Mouse (Mus musculus) CH12.LX (cell line): ENCODE results near the gene Ring1. TPM values are rescaled to one million over a fixed set of nuclear protein-coding genes. Genes with fewer than 3 reads are reported as not detected.
A peak's percentile ranks its signal among the peaks of the same experiment; 100 is the strongest.
"Not testable (repeated sequence)": the region's sequence is repeated elsewhere in the genome, so short reads cannot be mapped to it uniquely, and the experiment has no call there.

Experiments used
- DNase-seq: peaks from one replicate; pipeline ENCODE4 v3.0.0-alpha.2; 2013; ENCODE audit errors: extremely low read depth
- H3K27ac ChIP-seq: 2 replicates; pipeline ENCODE4 v1.5.1; 2012; ENCODE audit warnings: low read depth, mild to moderate bottlenecking, control low read depth, moderate library complexity; ENCODE audit not compliant: insufficient read depth
- H3K27me3 ChIP-seq: replicated peaks from 2 replicates; pipeline ENCODE3; 2012; ENCODE audit warnings: inconsistent platforms
- H3K36me3 ChIP-seq, 2 experiments: replicated peaks in 1 of 2; 2 replicates each; pipeline versions ENCODE3 to v1.6.1; 2012; ENCODE audit warnings: inconsistent platforms in 1 of 2, low read length in 1 of 2, mild to moderate bottlenecking in 1 of 2, mixed read lengths in 1 of 2, moderate library complexity in 1 of 2; ENCODE audit not compliant: control insufficient read depth in 1 of 2, insufficient read depth in 1 of 2
- H3K4me1 ChIP-seq, 2 experiments: 2 replicates each; pipeline ENCODE4 v1.6.1; 2012; ENCODE audit warnings: inconsistent platforms in 1 of 2, moderate library complexity in 1 of 2; ENCODE audit not compliant: insufficient read depth in 2 of 2, control insufficient read depth in 1 of 2
- H3K4me2 ChIP-seq: 2 replicates; pipeline ENCODE4 v1.6.1; 2012; ENCODE audit warnings: low read depth, mild to moderate bottlenecking, control low read depth; ENCODE audit not compliant: poor library complexity, insufficient read depth, severe bottlenecking
- H3K4me3 ChIP-seq, 3 experiments: fragments of 150-350 bp in 1 of 3; sonication (generic) in 1 of 3; replicated peaks in 1 of 3; 2 replicates each; pipeline versions ENCODE3 to v1.5.1; 2011 to 2012; ENCODE audit warnings: low read depth in 2 of 3, low read length in 2 of 3, mild to moderate bottlenecking in 2 of 3, moderate library complexity in 2 of 3, control low read depth in 1 of 3, improper control_type of control experiment in 1 of 3, inconsistent platforms in 1 of 3, mixed read lengths in 1 of 3; ENCODE audit not compliant: poor library complexity in 1 of 3
- H3K79me2 ChIP-seq: replicated peaks from 2 replicates; pipeline ENCODE4 v1.6.1; 2012; ENCODE audit warnings: mild to moderate bottlenecking, moderate library complexity; ENCODE audit not compliant: control insufficient read depth, poor library complexity, insufficient read depth, severe bottlenecking; ENCODE audit errors: extremely low read depth
- H3K9ac ChIP-seq: 2 replicates; pipeline ENCODE4 v1.6.1; 2012; ENCODE audit warnings: low read depth, mild to moderate bottlenecking, control low read depth, moderate library complexity; ENCODE audit not compliant: insufficient read depth
- H3K9me3 ChIP-seq: replicated peaks from 2 replicates; pipeline ENCODE3; 2012; ENCODE audit warnings: low read length, inconsistent platforms, mixed read lengths
- BHLHE40 ChIP-seq: IDR thresholded peaks from 2 replicates; pipeline ENCODE4 v1.6.1; 2011; ENCODE audit warnings: mild to moderate bottlenecking, low read depth, low read length, improper control_type of control experiment
- CHD1 ChIP-seq: IDR thresholded peaks from 2 replicates; pipeline ENCODE4 v1.6.1; 2012; ENCODE audit warnings: low read depth, low read length, improper control_type of control experiment, inconsistent platforms
- CTCF ChIP-seq, 2 experiments: IDR thresholded peaks in 1 of 2; conservative IDR thresholded peaks in 1 of 2; 2 replicates each; pipeline ENCODE4 v1.5.1; 2011 to 2012; ENCODE audit warnings: low read depth in 2 of 2, low read length in 2 of 2, improper control_type of control experiment in 1 of 2, inconsistent platforms in 1 of 2, mild to moderate bottlenecking in 1 of 2, moderate library complexity in 1 of 2
- E2F4 ChIP-seq: IDR thresholded peaks from 2 replicates; pipeline ENCODE4 v1.6.1; 2011; ENCODE audit warnings: low read depth, low read length, improper control_type of control experiment; ENCODE audit not compliant: insufficient replicate concordance
- GABPA ChIP-seq: IDR thresholded peaks from 2 replicates; pipeline ENCODE4 v1.6.1; 2012; ENCODE audit warnings: low read depth, low read length, improper control_type of control experiment, inconsistent platforms; ENCODE audit not compliant: insufficient replicate concordance
- IRF4 ChIP-seq: IDR thresholded peaks from 2 replicates; pipeline ENCODE4 v1.6.1; 2014; ENCODE audit warnings: low read depth, mild to moderate bottlenecking, inconsistent platforms, low read length, improper control_type of control experiment
- JUN ChIP-seq: IDR thresholded peaks from 2 replicates; pipeline ENCODE4 v1.6.1; 2011; ENCODE audit warnings: low read depth, mild to moderate bottlenecking, low read length, improper control_type of control experiment, moderate library complexity; ENCODE audit not compliant: insufficient read depth
- MAFK ChIP-seq: IDR thresholded peaks from 2 replicates; pipeline ENCODE4 v1.6.1; 2011; ENCODE audit warnings: low read length, improper control_type of control experiment; ENCODE audit not compliant: insufficient replicate concordance
- MEF2A ChIP-seq: IDR thresholded peaks from 2 replicates; pipeline ENCODE4 v1.6.1; 2014; ENCODE audit warnings: low read depth, mild to moderate bottlenecking, inconsistent platforms, low read length, improper control_type of control experiment, borderline replicate concordance
- MYC ChIP-seq: IDR thresholded peaks from 2 replicates; pipeline ENCODE4 v1.6.1; 2011; ENCODE audit warnings: low read depth, mild to moderate bottlenecking, improper control_type of control experiment, low read length
- POLR2A ChIP-seq: IDR thresholded peaks from 2 replicates; pipeline ENCODE4 v1.6.1; 2011; ENCODE audit warnings: low read depth, mild to moderate bottlenecking, improper control_type of control experiment, low read length
- TCF12 ChIP-seq: IDR thresholded peaks from 2 replicates; pipeline ENCODE4 v1.6.1; 2014; ENCODE audit warnings: low read depth, mild to moderate bottlenecking, inconsistent platforms, low read length, improper control_type of control experiment
- ZC3H11A ChIP-seq: IDR thresholded peaks from 2 replicates; pipeline ENCODE4 v1.6.1; 2012; ENCODE audit warnings: low read depth, mild to moderate bottlenecking, inconsistent platforms, low read length, improper control_type of control experiment
- ZKSCAN1 ChIP-seq: IDR thresholded peaks from 2 replicates; pipeline ENCODE4 v1.6.1; 2012; ENCODE audit warnings: low read depth, inconsistent platforms, low read length, improper control_type of control experiment, borderline replicate concordance
- ZNF384 ChIP-seq: IDR thresholded peaks from 2 replicates; pipeline ENCODE4 v1.6.1; 2012; ENCODE audit warnings: low read depth, low read length, improper control_type of control experiment, inconsistent platforms
- dilution Hi-C: fragments of 300-500 bp; cut with MboI; formaldehyde crosslinking; loops from 2 replicates; pipeline ENCODE4 v1.14.3; 2020; ENCODE audit warnings: low sequenced_read_pairs; ENCODE audit not compliant: extremely low pct_unique_long_range_greater_than_20kb, extremely low pct_ligation_motif_present
- in situ Hi-C: fragments of 300-500 bp; cut with MboI; formaldehyde crosslinking; loops from 3 replicates; pipeline ENCODE4 v1.14.3; 2019; ENCODE audit warnings: low sequenced_read_pairs, low pct_ligation_motif_present, low pct_unique_long_range_greater_than_20kb, mixed read lengths
- polyA plus RNA-seq: library from polyadenylated mRNA; unstranded; fragments of >175 nt; gene quantifications from 2 replicates; pipeline ENCODE4 v1.2.1, GENCODE M21; 2012; ENCODE audit warnings: low read depth; ENCODE audit not compliant: insufficient read length
- total RNA-seq, 2 experiments: library from RNA; depleted of rRNA; stranded (reverse); fragments of 300-350 nt in 1 of 2; fragments of >200 nt in 1 of 2; gene quantifications; 2 replicates each; pipeline ENCODE4 v1.2.3; 2012 to 2014

Gene Ring1
- total and polyA plus RNA-seq, 3 experiments: 11.9 to 18.0 (median 13.7) TPM

GRCm38 (mm10) chr17:33999341-34000149 is 24.9 kb downstream of the Ring1 start:
- H3K27me3 ChIP-seq: no peaks in the 10 kb centered on the region
- H3K4me3 ChIP-seq: peak overlapping the region; percentile 52 to 99 (median 66)
- H3K4me2 ChIP-seq: no peak overlapping the region
- peaks cover 16 to 31% of the 10 kb centered on the region in 2 experiments for H3K4me1 ChIP-seq
- peaks cover 33 to 37% of the 10 kb centered on the region in 2 experiments for H3K36me3 ChIP-seq
- no peak for TF ChIP-seq MYC
- no peak for TF ChIP-seq POLR2A
- no peak for TF ChIP-seq MEF2A
- no peak for TF ChIP-seq GABPA
- TF ChIP-seq TCF12: no peak
- TF ChIP-seq ZC3H11A: no peak
- TF ChIP-seq E2F4: no peak
- no peak for TF ChIP-seq IRF4
- TF ChIP-seq ZKSCAN1: no peak
- TF ChIP-seq JUN: no peak
- TF ChIP-seq CHD1: no peak
- TF ChIP-seq CTCF (conservative IDR thresholded peaks at IDR 0.05 in 1 of 2, IDR thresholded peaks at IDR 0.05 in 1 of 2; ENCODE audit: low read depth in 2 of 2, low read length in 2 of 2): no peak
- no peak for TF ChIP-seq BHLHE40
- no peak for TF ChIP-seq MAFK
- TF ChIP-seq, all 38 proteins: peak for 0
- in situ Hi-C loops (loop anchor here (5.0 to 25.0 kb wide), 3 partner anchors 1263 to 1463 kb away; partner anchors contain the start of genes H2-D1 and H2-Q10), dilution Hi-C loops (no loop called here)
- peaks cover 23% of the 10 kb centered on the region for H3K79me2 ChIP-seq
- no peak for DNase-seq
- H3K9me3 ChIP-seq: no peaks in the 10 kb centered on the region
- H3K9ac ChIP-seq: peak overlapping the region; percentile 100
- peak overlapping the region; percentile 69 for H3K27ac ChIP-seq

- DNase-seq, H3K27ac ChIP-seq, dilution Hi-C loops, H3K27me3 ChIP-seq, H3K9me3 ChIP-seq: not testable (repeated sequence)
- Histone ChIP-seq H3K4me1 (peaks cover 16 to 28% of the 10 kb centered on the region in 2 experiments), H3K4me2 (peak overlapping the region; percentile 91), H3K4me3 (peak overlapping the region; percentile 43 to 71 (median 55)), H3K36me3 (peaks cover 33 to 39% of the 10 kb centered on the region in 2 experiments), H3K9ac (peak overlapping the region; percentile 61), H3K79me2 (peaks cover 23% of the 10 kb centered on the region)
- TF ChIP-seq ZNF384: 0 out of 2 replicates have a peak, but pooled peaks have one; percentile 22
- in situ Hi-C loops: loop anchor here (10.0 to 25.0 kb wide), 2 partner anchors 1386 to 1464 kb away; partner anchors contain the start of gene H2-Q10
These were observed 25.8 kb downstream of the Ring1 start for GRCm38 (mm10) chr17:33998697-33999096.

- H3K9me3 ChIP-seq, H3K4me3 ChIP-seq, H3K9ac ChIP-seq, H3K27ac ChIP-seq, DNase-seq, H3K27me3 ChIP-seq, H3K4me2 ChIP-seq, dilution Hi-C loops: not testable (repeated sequence)
- Histone ChIP-seq H3K36me3 (peaks cover 33 to 41% of the 10 kb centered on the region in 2 experiments), H3K4me1 (peaks cover 16 to 27% of the 10 kb centered on the region in 2 experiments), H3K79me2 (peaks cover 23% of the 10 kb centered on the region)
- in situ Hi-C loops: loop anchor here (10.0 to 25.0 kb wide), 2 partner anchors 1388 to 1465 kb away; partner anchors contain the start of gene H2-Q10
These were observed 27.5 kb downstream of the Ring1 start for GRCm38 (mm10) chr17:33997025-33997424.
